Comparison of ENCODE assay signal across 19 mouse cellular contexts in the genomic region with DNA sequence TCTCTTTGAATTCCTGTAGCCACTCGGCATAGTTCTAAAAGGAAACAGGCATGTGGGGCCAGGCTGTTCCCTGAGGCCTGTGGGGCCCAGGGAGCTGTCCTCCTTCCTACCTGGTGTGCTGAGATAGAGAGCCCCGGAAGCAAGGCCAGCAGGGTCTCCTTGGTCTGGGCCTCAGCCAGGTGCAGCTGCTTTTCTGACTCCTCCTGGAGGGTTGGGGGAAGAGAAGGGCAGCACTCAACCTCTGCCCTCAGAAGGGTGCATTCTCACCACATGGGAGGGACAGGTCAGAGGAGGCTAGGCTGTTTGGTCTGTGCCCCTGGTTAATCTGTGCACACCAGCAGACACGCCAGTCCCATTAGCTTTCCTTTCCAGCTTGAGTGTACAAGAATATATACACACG. TPM values are rescaled to one million over a fixed set of nuclear protein-coding genes. Genes with fewer than 3 reads are reported as not detected.
DNase-seq lines count a peak whose midpoint lies in the region; ATAC-seq lines count a peak whose summit lies in the region.
"Had no signal": no experiment of that assay in that cellular context is flagged by ENCODE, and none has a peak within 500 bp of the region (broad histone marks: within the 10 kb centered on the region; RNA-seq: fewer than 3 reads in every experiment).

No protein-coding gene starts in this region.

- DNase-seq in gastrocnemius, postnatal 10 days: peak; percentile 1
- no peak for DNase-seq in gastrocnemius, postnatal 25 days
- DNase-seq in kidney, adult 11 months: peak; percentile 40
- DNase-seq in kidney, postnatal 36 days: peak; percentile 44 to 48
- no peak for DNase-seq in kidney, postnatal 4 days
- DNase-seq in frontal cortex, postnatal 10 days (ENCODE audit: low spot score in 2 of 2): no peak
- DNase-seq: cerebellum, adult 11-12 months; cerebellum, adult 9-10 months; cerebellum, postnatal 25 days; heart, adult 18-20 months; heart, postnatal 36 days had no signal

- no peaks in the 10 kb centered on the region for H3K9me3 ChIP-seq in kidney, embryonic 15.5 days (replicated peaks)
- H3K9me3 ChIP-seq: forebrain, embryonic 13.5 days; hindbrain, embryonic 15.5 days had no signal

- H3K4me2 ChIP-seq in kidney, embryonic 15.5 days: no peak overlapping the region
- H3K4me2 ChIP-seq: embryonic facial prominence, embryonic 12.5 days; forebrain, embryonic 13.5 days; heart, embryonic 13.5 days; hindbrain, embryonic 15.5 days had no signal

- 87% methylated on average over 4 of the region's 4 CpGs for WGBS in kidney, embryonic 15.5 days

- H3K27ac ChIP-seq in kidney, embryonic 15.5 days: no peak overlapping the region
- H3K27ac ChIP-seq: embryonic facial prominence, embryonic 12.5 days; forebrain, embryonic 13.5 days; heart, embryonic 13.5 days; hindbrain, embryonic 15.5 days had no signal

- H3K4me1 ChIP-seq in kidney, embryonic 15.5 days: no peaks in the 10 kb centered on the region
- H3K4me1 ChIP-seq: embryonic facial prominence, embryonic 12.5 days; forebrain, embryonic 13.5 days; hindbrain, embryonic 15.5 days had no signal

- H3K9ac ChIP-seq in kidney, embryonic 15.5 days: no peak overlapping the region
- H3K9ac ChIP-seq: embryonic facial prominence, embryonic 12.5 days; forebrain, embryonic 13.5 days; heart, embryonic 13.5 days; hindbrain, embryonic 15.5 days had no signal

- peaks cover 90% of the 10 kb centered on the region for H3K36me3 ChIP-seq in kidney, embryonic 15.5 days

- no peaks in the 10 kb centered on the region for H3K27me3 ChIP-seq in kidney, embryonic 15.5 days
- H3K27me3 ChIP-seq: CH12.LX; embryonic facial prominence, embryonic 12.5 days; forebrain, embryonic 13.5 days; heart, embryonic 13.5 days; hindbrain, embryonic 15.5 days; Patski had no signal

- no peak for ATAC-seq in kidney, embryonic 15.5 days (replicated peaks; ENCODE audit: low FRiP score)
- ATAC-seq: activated CD4-positive, CD25-positive, alpha-beta regulatory T cell, adult 4 months; forebrain, embryonic 13.5 days; Patski had no signal

- no peak overlapping the region for H3K4me3 ChIP-seq in kidney, embryonic 15.5 days (replicated peaks)
- H3K4me3 ChIP-seq: embryonic facial prominence, embryonic 12.5 days; forebrain, embryonic 13.5 days; heart, embryonic 13.5 days; hindbrain, embryonic 15.5 days had no signal

RNA-seq across cellular contexts. Expression of a gene that starts 39.9 kb away (rescaled TPM):
- total RNA-seq in gastrocnemius, postnatal 10 days (2021): 10 to 100 TPM; 65.7 to 79.9 TPM
- 10 to 100 TPM; 26.4 to 41.7 TPM for total RNA-seq in gastrocnemius, postnatal 25 days (2021)
- polyA plus RNA-seq in kidney, embryonic 15.5 days (2015; fragmentation: Nextera tagmentation; extraction: Ambion mirVana): 387 and 407 TPM in 2 replicates

RNA-seq across cellular contexts. Expression of a gene that starts 56.1 kb away (rescaled TPM):
- total RNA-seq in gastrocnemius, postnatal 10 days (2021): 100 to 1,000 TPM; 119 to 189 TPM
- total RNA-seq in gastrocnemius, postnatal 25 days (2021): 10 to 100 TPM; 43.4 to 55.8 TPM
- 78.1 and 90.8 TPM in 2 replicates for polyA plus RNA-seq in kidney, embryonic 15.5 days (2015; fragmentation: Nextera tagmentation; extraction: Ambion mirVana)

Comparison
In these comparisons a context has a peak if more than half of its experiments do, and no peak if none do; other contexts are left out.
1. DNase-seq: peak in gastrocnemius, postnatal 10 days (single experiment), kidney, adult 11 months (single experiment) and kidney, postnatal 36 days (2 of 2); none in gastrocnemius, postnatal 25 days (single experiment), kidney, postnatal 4 days (0 of 2) and frontal cortex, postnatal 10 days (0 of 2).